Mouse (Mus musculus): ENCODE results near the gene Gm5538.

- TF ChIP-seq CTCF (IDR thresholded peaks at IDR 0.05; ENCODE audit: control insufficient read depth, insufficient read depth, insufficient read length) (no peak), MAX (IDR thresholded peaks at IDR 0.05) (no peak), CEBPB (IDR thresholded peaks at IDR 0.05; ENCODE audit: low read depth) (no peak), MYOD1 (IDR thresholded peaks at IDR 0.05; ENCODE audit: control insufficient read depth, insufficient read length, low read depth) (no peak), MYOG (IDR thresholded peaks at IDR 0.05; ENCODE audit: control insufficient read depth, extremely low read depth, insufficient read length) (no peak)
Measured at GRCm38 (mm10) chr3:59744181-59744580, 14.6 kb downstream of the Gm5538 start.

Measured in C2C12 (cell line).